Mouse (Mus musculus) myocyte (in vitro differentiated cells): Measurements from ENCODE around the gene Rbm18.

Source experiments
- CEBPB ChIP-seq: IDR thresholded peaks from 2 replicates; pipeline ENCODE4 v1.6.1; 2011; ENCODE audit warnings: mild to moderate bottlenecking, moderate library complexity; ENCODE audit not compliant: poor library complexity, insufficient read depth, severe bottlenecking
- E2F4 ChIP-seq: IDR thresholded peaks from one replicate; pipeline ENCODE4 v1.6.1; 2011; ENCODE audit warnings: mild to moderate bottlenecking, control low read depth, moderate library complexity; ENCODE audit not compliant: insufficient read depth
- MAX ChIP-seq: IDR thresholded peaks from one replicate; pipeline ENCODE4 v1.6.1; 2011; ENCODE audit warnings: low read depth, mild to moderate bottlenecking, control low read depth
- MYOD1 ChIP-seq, 3 experiments: IDR thresholded peaks; one replicate each; pipeline ENCODE4 v1.6.1; 2011; ENCODE audit warnings: control low read depth in 2 of 3, low read depth in 2 of 3, mild to moderate bottlenecking in 2 of 3, moderate library complexity in 1 of 3; ENCODE audit not compliant: insufficient read length in 2 of 3, control insufficient read depth in 1 of 3
- MYOG ChIP-seq, 3 experiments: IDR thresholded peaks; one replicate each; pipeline ENCODE4 v1.6.1; 2011; ENCODE audit warnings: control low read depth in 2 of 3, low read depth in 2 of 3, mild to moderate bottlenecking in 2 of 3; ENCODE audit not compliant: insufficient read length in 2 of 3, control insufficient read depth in 1 of 3, insufficient read depth in 1 of 3
- POLR2A ChIP-seq: IDR thresholded peaks from one replicate; pipeline ENCODE4 v1.6.1; 2011; ENCODE audit warnings: low read depth, mild to moderate bottlenecking, control low read depth, moderate library complexity; ENCODE audit not compliant: insufficient read length
- POLR2AphosphoS2 ChIP-seq: IDR thresholded peaks from one replicate; pipeline ENCODE4 v1.6.1; 2011; ENCODE audit warnings: low read depth, control low read depth; ENCODE audit not compliant: insufficient read length
- REST ChIP-seq: IDR thresholded peaks from one replicate; pipeline ENCODE4 v1.6.1; 2011; ENCODE audit warnings: mild to moderate bottlenecking, control low read depth, moderate library complexity; ENCODE audit not compliant: insufficient read depth, insufficient read length
- SRF ChIP-seq: IDR thresholded peaks from one replicate; pipeline ENCODE4 v1.6.1; 2011; ENCODE audit warnings: low read depth; ENCODE audit not compliant: control insufficient read depth, insufficient read length
- TCF12 ChIP-seq: IDR thresholded peaks from one replicate; pipeline ENCODE4 v1.6.1; 2011; ENCODE audit warnings: mild to moderate bottlenecking, control low read depth; ENCODE audit not compliant: poor library complexity, insufficient read depth, severe bottlenecking
- USF1 ChIP-seq: IDR thresholded peaks from one replicate; pipeline ENCODE4 v1.6.1; 2011; ENCODE audit warnings: low read depth, mild to moderate bottlenecking, control low read depth, moderate library complexity

DNA sequence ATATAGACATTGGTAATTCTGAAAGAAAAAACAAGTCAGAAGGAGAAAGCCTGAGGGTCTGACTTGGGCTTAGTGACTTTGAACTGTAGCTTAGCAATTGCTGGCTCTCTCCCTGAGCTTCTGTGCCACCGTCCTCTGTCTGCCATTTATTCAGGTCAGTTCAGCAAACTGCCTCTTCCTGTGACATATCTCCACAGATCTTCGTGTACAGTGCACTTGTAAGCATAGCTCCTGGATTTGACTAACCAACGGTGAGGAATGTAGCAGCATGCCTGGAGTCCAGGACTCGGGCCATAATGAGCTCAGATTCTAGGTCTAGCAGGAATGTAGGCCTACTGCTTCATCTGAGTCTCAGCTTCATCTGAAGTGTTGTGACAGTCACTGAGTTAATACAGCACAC, 32.6 kb upstream of the Rbm18 start:
- TF ChIP-seq POLR2A (no peak), CEBPB (no peak), E2F4 (no peak), TCF12 (no peak), MAX (no peak), MYOD1 (IDR thresholded peaks at IDR 0.05; ENCODE audit: control insufficient read depth in 1 of 3, insufficient read length in 2 of 3, low read depth in 2 of 3) (no peak), USF1 (no peak), SRF (no peak), POLR2AphosphoS2 (no peak), MYOG (IDR thresholded peaks at IDR 0.05; ENCODE audit: control insufficient read depth in 1 of 3, insufficient read depth in 1 of 3, insufficient read length in 2 of 3, low read depth in 2 of 3) (no peak), REST (no peak)
